Mouse (Mus musculus) heart, adult 11 months (tissue): Measurements from ENCODE around the gene Mc1r.
"Not testable (repeated sequence)": the region's sequence is repeated elsewhere in the genome, so short reads cannot be mapped to it uniquely, and the experiment has no call there.

Source experiments
- DNase-seq: peaks from one replicate; pipeline ENCODE4 v3.0.0; 2022

Gene Mc1r

DNA sequence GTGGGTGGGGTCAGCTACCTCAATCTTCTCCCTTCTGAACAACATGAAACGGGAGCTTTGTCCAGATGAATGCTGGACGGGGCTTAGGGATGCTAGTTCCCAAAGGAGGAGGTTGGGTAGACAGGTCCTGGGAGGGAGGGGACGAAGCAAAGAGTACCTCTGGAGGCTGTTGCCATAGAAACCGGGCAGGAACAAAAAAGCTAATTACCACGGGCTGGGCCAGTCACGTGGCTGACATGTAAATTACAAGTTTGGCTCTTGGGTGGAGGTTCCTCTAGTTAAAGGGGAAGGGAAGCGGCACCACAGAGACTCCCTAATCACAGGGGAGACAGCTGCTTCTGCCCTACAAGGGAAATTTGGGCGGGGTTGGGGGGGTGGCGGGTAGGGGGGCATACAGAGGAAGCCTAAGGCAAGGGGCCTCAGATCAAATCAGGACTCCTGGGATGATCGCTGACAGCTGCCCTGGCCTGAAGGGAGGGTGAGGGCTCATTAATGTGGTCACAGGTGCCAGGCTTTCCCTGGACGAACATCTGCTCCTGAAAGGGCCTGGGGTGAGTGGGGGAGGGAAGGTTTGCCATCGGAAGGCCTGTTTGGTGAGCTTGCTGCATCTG lies 5.8 kb downstream of the Mc1r start:
- peak; percentile 88 for DNase-seq

DNA sequence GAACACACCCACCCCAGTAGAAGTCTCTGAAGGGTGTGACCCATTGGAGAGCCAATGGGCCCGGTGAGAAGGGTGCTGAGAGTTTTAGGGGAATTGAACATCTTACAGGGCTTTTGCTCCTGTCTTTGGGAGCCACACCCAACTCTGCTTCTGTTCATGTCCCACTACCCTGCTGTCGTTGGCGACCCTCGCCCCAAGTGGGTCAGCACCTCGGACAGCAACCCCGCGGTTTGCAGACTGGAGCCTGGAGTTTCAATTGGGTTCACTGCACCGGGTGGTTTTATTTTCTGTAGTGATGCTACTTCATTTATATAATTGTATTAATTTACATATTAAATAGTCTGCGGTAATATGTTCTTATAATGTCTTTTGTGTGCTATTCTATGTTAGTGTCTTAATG lies 7.3 kb downstream of the Mc1r start:
- peak; percentile 77 for DNase-seq

DNA sequence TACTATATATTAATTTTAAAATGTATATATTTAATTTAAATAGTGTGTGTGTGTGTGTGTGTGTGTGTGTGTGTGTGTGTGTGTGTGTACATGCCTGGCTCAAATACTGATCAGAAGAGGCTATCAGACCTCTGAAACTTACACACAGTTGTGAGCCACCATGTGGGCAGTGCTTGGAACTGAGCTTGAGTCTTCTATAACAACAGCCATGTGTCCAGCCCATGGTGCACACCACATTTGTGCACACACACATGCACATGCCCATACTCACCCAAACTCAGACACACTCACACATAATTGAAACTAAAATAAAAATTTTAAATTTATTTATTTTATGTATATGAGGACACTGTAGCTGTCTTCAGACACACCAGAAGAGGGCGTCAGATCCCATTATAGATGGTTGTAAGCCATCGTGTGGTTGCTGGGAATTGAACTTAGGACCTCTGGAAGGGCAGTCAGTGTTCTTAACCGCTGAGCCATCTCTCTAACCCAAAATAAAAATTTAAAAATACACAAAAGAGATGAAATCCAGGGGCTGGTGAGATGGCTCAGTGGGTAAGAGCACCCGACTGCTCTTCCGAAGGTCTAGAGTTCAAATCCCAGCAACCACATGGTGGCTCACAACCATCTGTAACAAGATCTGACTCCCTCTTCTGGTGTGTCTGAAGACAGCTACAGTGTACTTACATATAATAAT lies 8.2 kb downstream of the Mc1r start:
- DNase-seq, result not testable (repeated sequence)

DNA sequence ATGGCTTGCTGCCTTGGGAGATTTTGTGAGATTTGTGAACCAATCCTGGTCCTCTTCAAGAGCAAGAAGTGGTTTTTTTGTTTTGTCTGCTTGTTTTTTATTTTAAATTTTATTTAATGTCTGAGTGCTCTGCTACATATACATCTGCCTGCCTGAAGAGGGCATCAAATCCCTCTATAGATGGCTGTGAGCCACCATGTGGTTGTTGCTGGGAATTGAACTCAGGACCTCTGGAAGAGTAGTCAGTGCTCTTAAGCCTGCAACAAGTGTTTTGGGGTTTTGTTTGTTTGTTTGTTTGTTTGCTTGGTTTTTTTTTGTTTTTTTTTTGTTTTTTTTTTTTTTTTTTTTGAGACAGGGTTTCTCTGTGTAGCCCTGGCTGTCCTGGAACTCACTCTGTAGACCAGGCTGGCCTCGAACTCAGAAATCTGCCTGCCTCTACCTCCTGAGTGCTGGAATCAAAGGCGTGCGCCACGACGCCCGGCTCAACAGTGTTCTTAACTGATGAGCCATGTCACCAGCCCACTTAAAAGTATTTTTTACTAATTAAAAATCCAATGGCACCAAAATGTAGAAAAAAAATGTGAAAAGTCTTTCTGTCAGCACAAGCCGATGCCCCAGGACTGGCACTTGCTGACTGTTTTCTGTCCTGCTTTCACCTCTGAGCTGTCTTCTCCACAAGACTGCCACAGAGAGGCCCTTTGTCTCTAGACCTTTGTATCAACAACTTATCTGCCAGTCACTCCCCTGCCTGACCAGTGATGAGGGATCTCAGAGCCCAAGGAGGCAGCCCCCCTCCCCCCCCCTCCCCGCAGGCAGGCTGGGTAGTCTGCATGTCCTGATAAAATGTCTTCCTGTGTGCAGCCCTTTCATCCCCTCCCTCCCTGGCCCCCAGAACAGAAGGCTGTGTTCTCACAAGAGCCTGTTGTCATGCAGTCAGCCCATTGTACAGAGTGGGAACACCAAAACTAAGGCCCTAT lies 9.3 kb downstream of the Mc1r start:
- peak; percentile 81 for DNase-seq

DNA sequence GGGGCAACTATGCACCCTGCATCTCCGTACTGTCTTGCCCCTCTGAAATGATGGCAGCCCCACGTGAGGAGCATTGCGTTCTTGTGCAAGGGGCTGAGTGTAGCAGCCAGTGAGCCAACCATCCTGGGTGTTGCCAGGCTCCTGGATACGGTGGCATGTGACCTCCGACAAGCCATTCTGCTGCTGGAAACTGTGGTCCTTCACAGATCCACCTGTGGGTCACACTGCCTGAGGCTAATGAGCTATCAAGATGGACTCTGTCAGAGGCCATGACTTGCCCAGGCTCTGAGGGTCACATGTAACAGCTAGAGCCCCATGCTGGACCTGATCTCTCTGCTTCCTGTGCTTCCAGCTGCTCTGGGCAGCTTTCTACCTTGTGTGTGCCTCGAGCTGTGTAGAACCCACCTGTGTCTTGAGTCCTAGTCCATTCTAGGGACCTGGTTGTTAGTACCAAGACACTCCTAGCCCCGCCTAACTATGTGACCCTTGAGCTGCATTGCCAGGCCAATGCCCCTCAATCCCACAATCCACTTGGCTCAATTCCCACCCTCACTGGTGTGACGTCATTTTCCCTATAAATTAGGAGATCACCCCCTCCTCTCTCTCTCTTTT lies 10.1 kb downstream of the Mc1r start:
- peak; percentile 82 for DNase-seq

DNA sequence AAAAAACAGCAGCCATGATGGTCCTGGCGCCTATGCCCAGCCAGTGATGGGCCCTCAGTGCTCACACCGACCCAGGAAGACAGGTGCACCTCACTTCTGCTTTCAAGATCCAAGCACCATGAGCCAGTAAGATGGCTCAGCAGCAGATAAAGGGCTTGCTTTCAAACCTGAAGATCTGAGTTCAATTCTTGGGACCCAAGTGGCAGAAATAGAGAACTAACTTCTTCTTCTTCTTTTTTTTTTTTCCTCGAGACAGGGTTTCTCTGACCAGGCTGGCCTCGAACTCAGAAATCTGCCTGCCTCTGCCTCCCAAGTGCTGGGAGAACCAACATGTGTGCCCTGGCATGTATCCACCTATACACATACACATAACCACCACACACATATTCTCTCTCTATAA lies 12.8 kb downstream of the Mc1r start:
- DNase-seq, result no peak

DNA sequence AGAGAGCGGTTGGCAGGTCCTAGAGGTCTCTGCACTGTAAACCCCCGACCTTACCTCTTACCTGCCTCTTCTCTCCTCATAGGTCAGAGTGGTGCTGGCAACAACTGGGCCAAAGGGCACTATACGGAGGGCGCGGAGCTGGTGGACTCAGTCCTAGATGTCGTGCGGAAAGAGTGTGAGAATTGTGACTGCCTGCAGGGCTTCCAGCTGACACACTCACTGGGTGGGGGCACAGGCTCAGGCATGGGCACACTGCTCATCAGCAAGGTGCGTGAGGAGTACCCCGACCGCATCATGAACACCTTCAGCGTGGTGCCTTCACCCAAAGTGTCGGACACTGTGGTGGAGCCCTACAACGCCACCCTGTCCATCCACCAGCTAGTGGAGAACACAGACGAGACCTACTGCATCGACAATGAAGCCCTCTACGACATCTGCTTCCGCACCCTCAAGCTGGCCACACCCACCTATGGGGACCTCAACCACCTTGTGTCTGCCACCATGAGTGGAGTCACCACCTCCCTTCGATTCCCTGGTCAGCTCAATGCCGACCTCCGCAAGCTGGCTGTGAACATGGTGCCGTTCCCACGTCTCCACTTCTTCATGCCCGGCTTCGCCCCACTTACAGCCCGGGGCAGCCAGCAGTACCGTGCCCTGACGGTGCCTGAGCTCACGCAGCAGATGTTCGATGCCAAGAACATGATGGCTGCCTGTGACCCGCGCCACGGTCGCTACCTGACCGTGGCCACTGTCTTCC lies 13.8 kb downstream of the Mc1r start:
- peak; percentile 87 for DNase-seq

DNA sequence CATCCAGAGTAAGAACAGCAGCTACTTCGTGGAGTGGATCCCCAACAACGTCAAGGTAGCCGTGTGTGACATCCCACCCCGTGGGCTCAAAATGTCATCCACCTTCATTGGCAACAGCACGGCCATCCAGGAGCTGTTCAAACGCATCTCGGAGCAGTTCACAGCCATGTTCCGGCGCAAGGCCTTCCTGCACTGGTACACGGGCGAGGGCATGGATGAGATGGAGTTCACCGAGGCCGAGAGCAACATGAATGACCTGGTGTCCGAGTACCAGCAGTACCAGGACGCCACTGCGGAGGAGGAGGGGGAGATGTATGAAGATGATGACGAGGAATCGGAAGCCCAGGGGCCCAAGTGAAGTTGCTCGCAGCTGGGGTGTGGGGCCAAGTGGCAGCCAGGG lies 14.4 kb downstream of the Mc1r start:
- peak; percentile 87 for DNase-seq

DNA sequence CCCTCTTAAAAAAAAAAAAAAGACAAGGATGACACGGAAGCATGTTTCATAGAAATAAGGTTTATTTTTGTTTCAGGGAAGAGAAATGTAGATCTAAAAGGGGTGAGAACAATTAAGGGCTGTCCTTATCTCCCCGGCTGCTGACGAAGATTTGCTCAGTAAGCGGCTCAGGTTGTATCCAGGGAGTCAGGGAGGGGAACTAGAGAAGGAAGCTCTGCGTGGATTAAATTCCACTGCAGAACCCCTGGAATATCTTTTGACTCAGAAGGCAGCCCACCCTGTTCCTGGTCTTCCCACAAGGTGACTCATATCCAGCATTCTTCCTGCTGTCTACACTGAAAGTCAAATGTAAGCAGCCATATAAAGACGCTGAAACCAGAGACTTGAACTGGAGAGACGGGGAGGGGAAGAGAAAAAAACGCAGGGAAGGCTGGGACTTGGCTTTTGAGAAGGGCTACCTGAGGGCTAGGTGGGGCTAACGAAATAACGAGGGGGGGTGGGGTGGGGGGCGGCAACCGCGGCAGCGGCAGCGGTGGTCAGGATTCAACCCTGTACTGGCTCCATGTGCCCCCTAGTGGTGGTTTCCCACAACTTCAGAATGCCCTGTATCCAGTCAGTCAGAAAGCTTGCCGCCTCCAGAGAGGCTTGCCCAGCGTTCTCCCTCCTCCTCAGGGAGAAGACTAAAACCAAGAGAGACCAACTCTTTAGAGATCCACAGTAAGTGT lies 15.3 kb downstream of the Mc1r start:
- peak; percentile 95 for DNase-seq

DNA sequence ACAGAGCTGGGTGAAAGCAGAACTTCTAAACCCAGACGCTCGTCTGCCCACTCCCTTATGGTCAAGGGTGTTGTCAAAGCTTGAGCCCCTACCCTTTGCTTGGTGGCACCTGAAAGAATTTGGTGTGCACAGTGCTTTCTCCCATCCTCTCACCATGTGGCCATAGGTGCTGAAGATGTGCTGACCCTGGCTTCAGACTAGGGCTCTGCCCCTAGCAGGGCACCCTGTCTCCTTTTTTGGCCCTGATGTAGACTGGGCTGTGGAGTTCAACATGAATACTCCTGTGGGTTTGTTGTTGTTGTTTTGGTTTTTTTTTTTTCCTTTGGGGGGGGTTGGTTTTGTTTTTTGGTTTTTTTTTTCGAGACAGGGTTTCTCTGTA lies 15.9 kb downstream of the Mc1r start:
- DNase-seq, result no peak

DNA sequence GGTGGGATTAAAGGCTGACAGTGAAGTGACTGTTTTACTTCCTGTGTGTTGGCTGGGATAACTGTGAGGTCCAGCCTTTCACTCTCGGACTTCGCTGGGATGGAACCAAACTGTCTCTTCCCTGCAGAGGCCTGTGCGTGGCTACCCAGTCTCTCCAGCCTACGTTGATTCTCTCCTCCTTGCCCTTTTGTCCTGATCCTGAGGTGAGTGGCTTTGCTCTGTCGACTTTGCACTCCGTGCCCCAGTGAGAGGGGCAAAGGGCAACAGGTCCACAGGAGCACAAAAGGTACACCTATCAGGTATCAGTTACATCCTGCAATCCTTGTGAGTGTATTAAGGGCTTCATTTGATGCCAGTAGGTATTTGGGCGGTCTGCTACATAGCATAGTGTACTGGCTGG lies 16.5 kb downstream of the Mc1r start, which contains the start of gene Def8:
Gene Def8, plus strand, starts transcription at position 87 of the 400 bp plus-strand sequence.
- DNase-seq, result no peak

DNA sequence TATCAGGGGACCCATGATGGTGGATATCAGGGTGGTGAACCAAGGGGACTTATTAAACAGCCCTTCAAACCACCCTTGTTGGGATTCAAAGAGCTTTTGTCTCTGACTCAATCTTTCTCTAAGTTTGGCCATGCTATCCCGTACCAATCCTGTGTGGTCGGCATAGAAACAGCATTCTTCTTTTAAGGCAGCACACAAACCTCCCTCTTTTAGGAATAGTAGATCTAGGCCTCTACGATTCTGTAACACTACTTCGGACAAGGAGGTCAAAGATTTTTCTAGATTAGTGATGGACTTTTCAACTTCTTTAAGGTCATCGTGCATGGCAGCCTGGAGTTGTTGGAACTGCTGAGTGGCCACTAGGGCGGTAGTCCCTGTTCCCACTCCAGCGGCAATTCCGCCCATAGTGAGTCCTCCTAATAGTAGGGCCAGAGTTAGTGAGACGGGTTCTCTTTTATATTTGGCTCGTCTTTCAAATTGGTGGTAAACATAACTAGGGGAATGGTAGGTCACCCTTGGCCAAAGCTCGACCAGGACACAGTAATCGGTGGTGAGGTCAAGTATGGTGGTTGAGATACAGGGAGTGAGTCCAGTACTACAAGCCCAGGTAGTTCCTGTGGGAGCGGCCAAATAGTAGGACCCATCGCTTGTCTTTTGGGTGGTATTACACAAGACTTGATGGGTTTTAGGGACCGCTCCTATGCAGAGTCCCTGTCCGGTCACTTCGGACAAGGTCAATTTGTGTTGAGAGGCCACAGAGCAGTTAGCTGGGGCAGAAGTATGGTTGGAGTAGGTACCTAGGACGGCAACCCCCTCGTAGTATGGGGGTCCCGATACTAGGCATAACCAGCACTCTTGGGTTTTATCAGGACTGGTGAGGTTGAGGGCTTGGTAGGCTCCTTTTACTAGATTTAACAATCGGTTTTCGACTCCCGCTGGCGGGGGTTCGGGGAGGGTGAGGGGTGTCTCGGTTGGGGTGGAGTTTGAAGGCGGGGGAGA lies 19.9 kb downstream of the Mc1r start:
- no peak for DNase-seq

DNA sequence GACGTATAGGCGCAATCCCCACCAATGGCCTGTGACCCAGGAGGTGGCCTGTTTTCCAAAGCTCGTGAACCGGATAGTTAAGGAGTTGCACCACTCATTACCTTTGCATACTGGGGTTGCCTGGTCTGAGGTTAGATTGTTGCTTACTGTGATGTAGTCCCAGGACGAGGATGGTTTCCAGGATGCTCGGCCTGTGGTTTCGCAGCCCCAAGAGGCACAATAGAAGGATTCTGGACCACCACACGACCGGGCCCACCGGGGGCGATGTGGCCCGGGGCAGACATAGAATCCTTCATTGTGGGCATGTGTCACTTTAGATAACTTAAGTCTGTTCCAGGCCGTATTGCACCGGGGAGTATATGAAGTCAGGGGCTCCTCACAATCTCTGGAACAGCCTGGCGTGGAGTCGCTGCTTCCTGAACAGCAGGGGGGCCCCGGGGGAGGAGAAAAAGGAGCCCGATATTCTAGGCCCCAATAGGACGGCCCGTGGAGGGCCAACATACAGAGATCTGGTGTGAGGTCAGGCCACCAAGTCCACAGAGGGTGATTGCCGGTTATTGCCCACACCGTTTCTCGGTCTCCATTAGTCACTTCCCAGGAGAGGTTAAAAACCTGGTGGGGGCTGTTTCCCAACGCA lies 20.9 kb downstream of the Mc1r start:
- no peak for DNase-seq

DNA sequence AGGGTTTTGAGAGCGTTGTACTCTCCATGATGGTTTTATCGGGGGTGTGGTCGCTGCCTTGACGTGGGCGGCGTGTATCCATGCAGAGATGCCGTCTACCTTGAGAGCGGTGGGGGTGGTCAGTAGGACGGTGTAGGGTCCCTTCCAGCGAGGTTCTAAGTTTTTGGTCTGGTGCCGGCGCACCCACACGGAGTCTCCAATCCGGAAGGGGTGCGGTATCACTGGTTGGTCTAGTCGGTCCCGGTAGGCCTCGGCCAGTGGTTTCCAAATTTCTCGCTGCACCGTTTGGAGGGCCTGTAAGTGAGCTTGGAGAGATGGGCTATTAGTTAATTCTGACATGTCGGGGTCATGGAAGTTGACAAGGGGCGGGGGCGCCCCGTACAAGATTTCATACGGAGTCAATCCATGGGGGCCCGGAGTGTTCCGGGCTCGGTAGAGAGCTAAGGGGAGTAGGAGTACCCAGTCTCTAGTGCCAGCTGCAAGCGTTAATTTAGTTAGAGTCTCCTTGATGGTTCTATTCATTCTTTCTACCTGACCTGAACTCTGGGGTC lies 21.5 kb downstream of the Mc1r start:
- DNase-seq, result no peak

DNA sequence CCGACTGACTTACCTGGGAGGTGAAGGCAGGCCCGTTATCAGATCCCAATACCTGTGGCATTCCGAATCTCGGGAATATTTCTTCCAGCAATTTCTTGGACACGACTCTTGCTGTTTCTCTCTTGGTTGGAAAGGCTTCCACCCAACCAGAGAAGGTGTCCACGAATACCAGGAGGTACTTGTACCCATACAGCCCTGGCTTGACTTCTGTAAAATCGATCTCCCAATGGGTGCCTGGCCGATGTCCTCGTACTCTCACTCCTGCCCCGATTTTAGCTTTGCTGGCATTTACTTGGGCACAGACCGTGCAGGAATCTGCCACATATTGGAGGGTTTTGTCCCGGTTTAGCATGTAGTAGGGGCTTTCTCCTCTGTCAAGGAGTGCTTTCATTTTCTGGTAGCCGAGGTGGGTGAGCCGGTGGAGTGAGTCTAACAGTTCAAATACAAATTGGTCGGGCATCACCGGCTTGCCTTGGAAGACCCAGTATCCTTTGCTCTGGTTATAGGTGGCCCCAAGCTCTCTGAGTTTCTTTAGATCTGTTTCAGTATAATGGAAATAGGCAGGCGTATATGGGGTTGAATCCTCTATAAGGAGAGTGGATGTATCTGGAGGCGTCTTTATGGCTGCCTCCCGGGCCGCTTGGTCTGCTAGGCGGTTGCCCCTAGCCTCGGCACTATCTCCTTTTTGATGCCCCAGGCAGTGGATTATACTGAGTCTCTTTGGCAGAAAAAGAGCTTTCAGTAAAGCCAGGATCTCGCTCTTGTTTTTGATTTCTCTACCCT lies 22.2 kb downstream of the Mc1r start:
- no peak for DNase-seq

DNA sequence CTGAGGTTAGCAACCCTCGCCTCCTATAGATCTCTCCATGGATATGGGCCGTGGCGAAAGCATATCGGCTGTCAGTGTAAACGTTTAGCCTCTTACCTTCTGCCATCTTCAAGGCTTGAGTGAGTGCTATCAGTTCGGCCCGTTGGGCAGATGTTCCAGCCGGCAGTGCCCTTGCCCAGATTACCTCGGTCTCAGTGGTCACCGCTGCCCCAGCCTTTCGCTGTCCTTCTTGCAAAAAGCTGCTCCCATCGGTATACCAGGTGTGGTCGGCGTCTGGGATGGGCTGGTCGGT lies 22.8 kb downstream of the Mc1r start:
- not testable (repeated sequence) for DNase-seq

DNA sequence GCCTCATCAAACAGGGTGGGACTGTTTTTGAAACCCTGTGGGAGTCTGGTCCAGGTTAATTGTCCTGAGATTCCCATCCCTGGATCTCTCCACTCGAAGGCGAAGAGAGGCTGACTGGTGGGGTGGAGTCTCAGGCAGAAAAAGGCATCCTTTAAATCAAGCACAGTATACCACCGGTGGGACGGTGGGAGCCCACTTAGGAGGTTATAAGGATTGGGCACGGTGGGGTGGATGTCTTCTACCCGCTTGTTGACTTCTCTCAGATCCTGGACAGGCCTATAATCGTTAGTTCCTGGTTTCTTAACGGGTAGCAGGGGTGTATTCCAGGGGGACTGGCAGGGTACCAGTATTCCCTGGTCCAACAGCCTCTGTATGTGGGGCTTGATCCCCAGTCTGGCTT lies 24.0 kb downstream of the Mc1r start:
- not testable (repeated sequence) for DNase-seq

DNA sequence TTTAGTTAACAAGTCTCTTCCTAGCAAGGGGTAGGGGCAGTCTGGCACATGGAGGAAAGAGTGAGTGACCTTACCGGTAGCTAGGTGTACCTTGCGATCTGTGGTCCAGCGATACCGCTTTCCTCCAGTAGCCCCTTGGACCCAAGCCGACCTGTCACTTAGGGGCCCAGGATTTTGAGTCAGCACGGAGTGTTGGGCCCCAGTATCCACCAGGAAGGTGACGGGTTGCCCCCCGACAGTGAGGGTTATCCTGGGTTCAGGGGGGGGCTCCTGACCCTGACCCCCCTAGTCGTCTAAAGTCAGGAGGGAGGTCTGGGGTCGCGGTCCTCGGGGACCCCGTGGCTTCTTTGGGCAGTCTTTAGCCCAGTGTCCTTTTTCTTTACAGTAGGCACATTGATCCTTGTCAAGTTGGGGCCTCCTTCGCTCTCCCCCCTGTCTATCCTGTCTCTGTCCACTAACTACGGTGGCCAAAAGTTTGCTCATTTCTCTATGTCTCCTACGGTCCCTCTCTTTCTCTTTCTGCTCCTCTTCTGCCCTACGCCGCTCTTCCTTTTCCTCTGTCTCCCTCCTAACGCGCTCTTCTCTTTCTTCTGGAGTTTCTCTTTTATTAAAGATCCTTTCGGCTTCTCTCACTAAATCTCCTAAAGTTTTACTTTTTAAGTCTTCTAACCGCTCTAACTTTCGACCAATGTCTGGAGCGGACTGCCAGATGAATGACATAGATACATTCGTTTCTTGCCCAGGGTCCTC lies 24.9 kb downstream of the Mc1r start:
- no peak for DNase-seq
